Mouse (Mus musculus) hindbrain, embryonic 13.5 days (tissue): Measurements from ENCODE around the gene Wdr41. TPM values are rescaled to one million over a fixed set of nuclear protein-coding genes. Genes with fewer than 3 reads are reported as not detected.

Experiments
- ATAC-seq: fragments of 200-750 bp; cut with Nextera tagmentation; 2 replicates; pipeline ENCODE4 v1.8.0; 2017; ENCODE audit warnings: moderate TSS enrichment; ENCODE audit not compliant: low FRiP score
- H3K27ac ChIP-seq: fragments of 300-500 bp; sonication (generic); 2 replicates; pipeline ENCODE4 v1.5.1; 2015; ENCODE audit warnings: inconsistent platforms, mild to moderate bottlenecking, moderate library complexity
- H3K27me3 ChIP-seq: fragments of 300-500 bp; sonication (generic); 2 replicates; pipeline ENCODE4 v1.6.1; 2015; ENCODE audit warnings: mild to moderate bottlenecking, inconsistent platforms
- H3K36me3 ChIP-seq: fragments of 300-500 bp; sonication (generic); 2 replicates; pipeline ENCODE4 v1.6.1; 2015; ENCODE audit warnings: mild to moderate bottlenecking, inconsistent platforms
- H3K4me1 ChIP-seq: fragments of 300-500 bp; sonication (generic); replicated peaks from 2 replicates; pipeline ENCODE4 v1.6.1; 2015; ENCODE audit warnings: inconsistent platforms
- H3K4me2 ChIP-seq: fragments of 300-500 bp; sonication (generic); 2 replicates; pipeline ENCODE4 v1.6.1; 2015; ENCODE audit warnings: inconsistent platforms, mild to moderate bottlenecking, moderate library complexity
- H3K4me3 ChIP-seq: fragments of 300-500 bp; sonication (generic); 2 replicates; pipeline ENCODE4 v1.5.1; 2015; ENCODE audit warnings: mild to moderate bottlenecking, inconsistent platforms
- H3K9ac ChIP-seq: fragments of 300-500 bp; sonication (generic); 2 replicates; pipeline ENCODE4 v1.6.1; 2015; ENCODE audit warnings: mild to moderate bottlenecking, inconsistent platforms
- H3K9me3 ChIP-seq: fragments of 300-500 bp; sonication (generic); 2 replicates; pipeline ENCODE4 v1.6.1; 2016; ENCODE audit warnings: inconsistent platforms
- WGBS: fragments of 180-500 bp; shearing (Covaris S2); methylation state at CpG from one replicate; pipeline ENCODE4 v1.1.7; 2015; 5-methylcytosine and 5-hydroxymethylcytosine counted together
- polyA plus RNA-seq: library from polyadenylated mRNA; unstranded; fragments of >200 nt; fragmentation: Nextera tagmentation; extraction: Ambion mirVana; gene quantifications from 2 replicates; pipeline ENCODE4 v1.2.1, GENCODE M21; 2015

The Wdr41 gene
- polyA plus RNA-seq, 1 experiment from 2014 or later, result 23.2 TPM

DNA sequence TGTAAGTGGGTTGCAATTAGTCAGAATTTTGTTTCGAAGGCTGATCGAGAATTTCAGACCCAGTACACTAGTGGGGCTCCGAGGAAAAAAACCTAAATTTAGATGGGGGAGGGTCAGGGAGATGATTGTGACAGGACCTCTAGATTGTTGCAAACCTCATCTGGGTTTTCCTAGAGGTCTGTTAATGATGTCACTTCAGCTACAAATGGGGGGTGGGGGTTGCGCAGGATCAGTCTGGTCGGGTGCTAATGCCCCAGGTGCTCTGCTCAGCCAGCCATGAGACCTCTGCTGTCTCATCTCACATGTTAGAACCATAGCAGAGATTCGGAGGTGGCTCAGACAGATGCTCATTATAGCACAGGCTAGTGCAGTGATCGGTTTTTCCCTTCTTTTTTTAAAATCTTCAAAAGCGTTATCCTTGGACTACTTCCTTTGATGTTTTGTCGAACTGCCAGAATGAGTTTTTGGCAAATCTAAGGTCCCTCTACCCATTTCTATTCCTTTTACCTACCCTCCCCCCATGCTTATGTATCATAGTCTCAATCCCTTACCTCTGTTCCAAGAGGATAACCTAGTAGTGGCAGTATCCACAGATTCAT, 64.1 kb downstream of the Wdr41 start:
- H3K27ac ChIP-seq, result no peak overlapping the region
- 81% methylated on average over 9 of the region's 9 CpGs for WGBS
- ATAC-seq, result no peak
- H3K9me3 ChIP-seq, result no peaks in the 10 kb centered on the region
- H3K4me1 ChIP-seq, result no peaks in the 10 kb centered on the region
- H3K4me3 ChIP-seq, result no peak overlapping the region
- H3K27me3 ChIP-seq, result no peaks in the 10 kb centered on the region
- H3K36me3 ChIP-seq, result no peaks in the 10 kb centered on the region
- no peak overlapping the region for H3K9ac ChIP-seq
- no peak overlapping the region for H3K4me2 ChIP-seq

DNA sequence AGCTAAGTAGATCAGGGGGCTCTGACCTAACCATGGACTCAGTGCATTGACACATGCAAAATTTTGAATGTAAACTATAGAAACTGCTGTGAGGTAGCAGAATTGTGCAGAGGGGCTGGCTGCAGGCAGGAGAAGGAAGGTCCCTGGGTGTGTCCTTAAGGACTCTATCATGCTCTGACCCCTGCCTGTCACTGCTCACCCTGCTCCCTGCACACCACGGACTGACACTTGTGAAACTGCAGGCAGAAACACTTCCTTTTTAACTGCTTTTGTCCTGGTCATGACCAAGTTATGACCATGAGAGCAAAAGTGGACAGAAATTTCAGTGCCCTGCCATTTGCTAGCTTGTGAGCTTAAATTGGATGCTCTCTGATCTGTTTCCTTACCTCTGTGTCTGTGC, 68.0 kb downstream of the Wdr41 start:
- Histone ChIP-seq H3K9me3 (no peaks in the 10 kb centered on the region), H3K4me3 (no peak overlapping the region), H3K27ac (no peak overlapping the region), H3K9ac (no peak overlapping the region), H3K4me1 (no peaks in the 10 kb centered on the region), H3K27me3 (no peaks in the 10 kb centered on the region), H3K36me3 (no peaks in the 10 kb centered on the region), H3K4me2 (no peak overlapping the region)
- ATAC-seq, result no peak
- WGBS, result 67% methylated on average over 1 of the region's 1 CpGs

DNA sequence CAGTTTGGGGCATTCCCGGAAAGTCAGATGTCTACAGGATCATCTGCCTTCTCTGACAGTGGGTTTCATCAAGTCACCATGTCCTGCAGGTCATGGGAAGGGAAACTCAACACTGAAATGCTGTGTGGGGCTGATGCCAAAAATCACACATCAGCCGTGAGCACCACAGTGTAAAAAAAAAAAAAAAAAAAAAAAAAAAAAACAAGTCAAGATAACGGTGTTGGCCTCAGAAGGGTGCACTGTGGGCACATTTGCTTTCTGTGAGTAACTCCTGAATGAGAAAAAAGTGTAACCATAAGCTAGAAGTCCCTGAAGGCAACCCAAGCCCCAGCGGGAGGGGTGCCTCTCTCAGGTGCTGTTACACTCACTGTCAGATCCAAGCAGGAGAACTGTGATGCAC, 74.3 kb downstream of the Wdr41 start:
- Histone ChIP-seq H3K9me3 (no peaks in the 10 kb centered on the region), H3K4me3 (no peak overlapping the region), H3K9ac (no peak overlapping the region), H3K27me3 (no peaks in the 10 kb centered on the region), H3K36me3 (no peaks in the 10 kb centered on the region), H3K4me1 (no peaks in the 10 kb centered on the region), H3K27ac (no peak overlapping the region), H3K4me2 (no peak overlapping the region)
- WGBS, result 84% methylated on average over 4 of the region's 4 CpGs
- ATAC-seq, result no peak

DNA sequence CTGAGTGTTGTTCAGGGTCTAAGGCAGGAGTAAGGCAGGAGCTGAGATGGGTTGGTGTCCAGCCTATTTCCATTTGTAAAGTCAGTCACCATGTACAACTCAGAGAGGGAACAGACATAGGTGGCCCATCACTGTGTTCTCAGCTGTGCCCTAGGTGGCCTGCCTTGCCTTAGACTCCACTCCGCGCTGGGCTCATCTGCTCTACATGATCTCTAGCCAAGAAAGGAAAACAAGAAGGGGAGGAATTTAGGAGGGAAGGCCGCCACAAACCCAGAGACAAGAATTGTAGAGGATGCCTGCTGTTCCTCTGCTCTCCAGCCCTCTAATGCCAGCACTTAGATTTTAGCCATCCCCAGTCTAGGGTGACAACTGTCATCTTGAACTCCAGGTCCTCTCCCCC, 76.3 kb downstream of the Wdr41 start:
- Histone ChIP-seq H3K9ac (no peak overlapping the region), H3K27me3 (no peaks in the 10 kb centered on the region), H3K4me3 (no peak overlapping the region), H3K4me2 (no peak overlapping the region), H3K36me3 (no peaks in the 10 kb centered on the region), H3K27ac (no peak overlapping the region), H3K4me1 (no peaks in the 10 kb centered on the region), H3K9me3 (no peaks in the 10 kb centered on the region)
- 85% methylated on average over 3 of the region's 3 CpGs for WGBS
- no peak for ATAC-seq

DNA sequence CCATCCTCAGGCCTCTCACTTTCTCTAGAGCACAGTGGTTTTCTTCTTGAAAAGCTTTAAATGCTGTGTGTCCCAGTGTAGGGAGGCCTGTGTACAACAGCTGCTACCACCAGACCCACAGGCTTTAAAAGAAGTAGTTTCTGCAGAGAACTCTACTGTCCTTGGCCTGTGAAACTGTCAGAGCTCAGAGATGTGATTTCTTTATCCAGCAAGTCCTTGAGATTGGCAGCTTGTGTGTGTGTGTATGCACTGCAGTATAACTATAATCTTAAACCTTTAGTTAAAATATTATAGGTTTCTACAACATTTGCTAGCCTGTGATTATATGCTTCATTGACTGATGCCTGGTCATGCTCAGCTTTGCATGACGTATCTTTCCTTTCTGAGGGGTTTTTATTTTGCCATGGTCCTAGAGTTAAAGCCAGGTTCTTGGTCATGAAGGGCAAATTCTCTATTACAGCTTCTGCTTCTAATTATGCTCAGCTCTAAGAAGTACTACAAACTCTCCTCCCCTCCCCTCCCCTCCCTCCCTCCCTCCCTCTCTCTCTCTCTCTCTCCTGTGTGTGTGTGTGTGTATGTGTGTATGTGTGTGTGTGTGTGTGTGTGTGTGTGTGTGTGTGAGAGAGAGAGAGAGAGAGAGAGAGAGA, 79.7 kb downstream of the Wdr41 start:
- WGBS, result 69% methylated on average over 1 of the region's 1 CpGs
- Histone ChIP-seq H3K4me3 (no peak overlapping the region), H3K9ac (no peak overlapping the region), H3K9me3 (no peaks in the 10 kb centered on the region), H3K4me1 (no peaks in the 10 kb centered on the region), H3K36me3 (no peaks in the 10 kb centered on the region), H3K4me2 (no peak overlapping the region), H3K27me3 (no peaks in the 10 kb centered on the region), H3K27ac (no peak overlapping the region)
- no peak for ATAC-seq

DNA sequence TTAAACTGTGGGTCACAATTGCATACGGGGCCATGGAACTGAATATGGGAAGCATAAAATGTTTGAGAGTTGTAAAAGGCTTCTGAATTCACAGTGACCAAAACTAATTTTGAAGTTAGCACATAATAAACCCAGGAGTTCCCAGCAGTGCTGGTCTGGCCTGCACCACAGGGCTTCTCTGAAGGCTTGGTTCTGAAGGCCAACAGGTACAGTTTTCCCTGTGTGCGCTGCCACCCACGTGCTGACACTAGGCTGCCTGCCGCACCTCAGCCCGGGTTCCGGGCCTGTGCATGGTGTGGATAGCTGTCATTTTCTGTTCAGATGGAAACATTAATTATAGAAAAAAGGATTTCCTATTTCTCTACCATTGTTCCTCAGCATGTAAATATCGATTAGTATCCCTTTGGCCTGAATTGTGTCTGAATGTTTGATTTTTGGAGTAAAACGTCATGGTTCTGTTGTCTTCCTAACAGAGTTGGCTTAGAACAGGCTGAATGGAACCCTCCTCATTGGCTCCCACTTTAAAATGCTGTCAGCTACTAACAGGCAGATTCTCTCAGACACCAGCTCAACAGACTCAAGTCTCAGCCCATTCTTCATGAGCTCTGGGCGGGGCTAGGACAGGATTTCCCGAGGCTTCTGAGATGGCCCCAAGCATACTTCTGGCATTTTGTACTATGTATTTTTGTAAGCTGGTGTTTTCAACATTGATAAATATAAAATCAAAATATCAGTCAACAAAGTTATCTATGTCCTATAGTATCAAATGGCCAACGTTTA, 80.5 kb downstream of the Wdr41 start:
- Histone ChIP-seq H3K4me3 (no peak overlapping the region), H3K36me3 (no peaks in the 10 kb centered on the region), H3K9ac (no peak overlapping the region), H3K9me3 (no peaks in the 10 kb centered on the region), H3K27me3 (no peaks in the 10 kb centered on the region), H3K4me2 (no peak overlapping the region), H3K27ac (no peak overlapping the region), H3K4me1 (no peaks in the 10 kb centered on the region)
- ATAC-seq, result no peak
- WGBS, result 88% methylated on average over 11 of the region's 11 CpGs

DNA sequence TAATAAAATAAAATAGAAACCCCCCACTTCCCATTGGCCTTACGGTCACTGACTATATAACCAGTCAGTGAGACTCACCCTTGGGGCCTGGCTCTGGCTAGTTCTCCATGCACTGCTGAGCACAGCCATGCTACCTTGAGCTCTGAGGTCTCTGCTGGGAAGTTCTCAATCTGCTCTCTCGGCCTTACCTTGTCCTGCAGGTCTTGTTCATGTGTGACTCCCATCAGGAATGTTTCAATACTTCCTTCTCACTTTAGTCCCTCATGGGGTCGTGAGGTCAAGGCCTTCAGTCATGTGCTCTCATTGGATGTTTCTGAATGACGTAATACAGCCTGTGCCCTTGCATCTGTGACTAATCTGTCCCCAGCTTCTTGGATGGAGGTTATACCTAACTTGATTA, 82.7 kb downstream of the Wdr41 start:
- 84% methylated on average over 4 of the region's 4 CpGs for WGBS
- ATAC-seq, result no peak
- no peaks in the 10 kb centered on the region for H3K4me1 ChIP-seq

DNA sequence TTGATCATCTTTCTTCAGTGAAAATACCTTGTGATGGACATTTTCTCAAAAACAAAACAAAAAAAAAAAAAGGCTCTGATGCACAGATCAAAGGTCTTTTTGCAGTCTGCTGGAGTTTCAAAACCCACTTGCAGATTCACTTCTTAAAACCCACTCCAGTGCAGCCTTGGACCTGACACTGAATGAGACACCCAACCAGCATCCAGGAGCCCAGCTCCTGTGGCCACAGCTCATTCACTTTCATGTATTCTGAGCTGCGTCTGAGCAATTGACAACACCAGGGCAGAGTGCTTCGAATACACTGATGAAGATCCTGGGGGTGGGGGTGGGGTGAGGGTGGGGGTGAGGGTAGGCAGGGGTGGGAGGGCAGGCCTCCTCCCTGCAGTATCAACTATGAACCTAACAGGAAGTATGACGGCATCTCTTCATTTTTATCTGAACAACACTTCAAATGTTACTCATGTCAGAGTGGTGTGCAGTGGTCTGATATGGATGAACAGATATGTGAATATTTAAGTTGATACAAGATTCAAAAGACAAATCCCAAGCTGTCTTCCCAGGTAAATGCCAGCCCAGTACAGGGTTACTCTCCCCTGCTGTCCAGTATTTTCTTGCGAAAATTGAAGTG, 87.4 kb downstream of the Wdr41 start:
- no peaks in the 10 kb centered on the region for H3K4me1 ChIP-seq
- H3K9ac ChIP-seq, result no peak overlapping the region
- no peaks in the 10 kb centered on the region for H3K9me3 ChIP-seq
- no peak overlapping the region for H3K27ac ChIP-seq
- H3K4me3 ChIP-seq, result no peak overlapping the region
- WGBS, result 64% methylated on average over 4 of the region's 4 CpGs
- H3K36me3 ChIP-seq, result no peaks in the 10 kb centered on the region
- H3K4me2 ChIP-seq, result no peak overlapping the region
- H3K27me3 ChIP-seq, result no peaks in the 10 kb centered on the region
- ATAC-seq, result no peak

More for the DNA sequence above, 82.7 kb downstream of the Wdr41 start:
- H3K4me3 ChIP-seq, result no peak overlapping the region
- no peaks in the 10 kb centered on the region for H3K27me3 ChIP-seq
- H3K36me3 ChIP-seq, result no peaks in the 10 kb centered on the region
- no peak overlapping the region for H3K4me2 ChIP-seq
- H3K9me3 ChIP-seq, result no peaks in the 10 kb centered on the region
- no peak overlapping the region for H3K27ac ChIP-seq
- H3K9ac ChIP-seq, result no peak overlapping the region

DNA sequence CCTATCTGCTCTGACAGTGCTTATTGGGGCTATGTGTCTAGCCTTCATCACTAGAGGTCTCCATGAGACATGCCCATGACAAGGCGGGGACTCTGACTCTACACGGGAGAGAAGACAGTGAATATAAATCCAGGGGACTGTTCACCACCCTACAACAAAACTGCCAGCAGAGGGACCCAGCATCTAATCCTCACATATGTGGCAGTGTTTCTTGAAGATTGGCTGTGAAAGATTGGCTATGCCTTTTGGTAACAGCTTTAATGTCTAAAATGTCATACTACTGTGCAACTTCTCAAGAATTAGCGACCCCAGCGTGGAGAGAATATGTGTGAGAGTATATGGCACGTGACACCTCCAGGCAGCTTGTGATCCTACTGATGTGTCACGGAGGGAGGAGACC, 91.7 kb downstream of the Wdr41 start:
- Histone ChIP-seq H3K27ac (no peak overlapping the region), H3K27me3 (no peaks in the 10 kb centered on the region), H3K36me3 (no peaks in the 10 kb centered on the region), H3K4me1 (peaks cover under 1% of the 10 kb centered on the region; the same call in 1 of the 2 replicates), H3K4me2 (no peak overlapping the region), H3K9ac (no peak overlapping the region), H3K9me3 (no peaks in the 10 kb centered on the region), H3K4me3 (no peak overlapping the region)
- no peak for ATAC-seq
- 71% methylated on average over 6 of the region's 6 CpGs for WGBS

DNA sequence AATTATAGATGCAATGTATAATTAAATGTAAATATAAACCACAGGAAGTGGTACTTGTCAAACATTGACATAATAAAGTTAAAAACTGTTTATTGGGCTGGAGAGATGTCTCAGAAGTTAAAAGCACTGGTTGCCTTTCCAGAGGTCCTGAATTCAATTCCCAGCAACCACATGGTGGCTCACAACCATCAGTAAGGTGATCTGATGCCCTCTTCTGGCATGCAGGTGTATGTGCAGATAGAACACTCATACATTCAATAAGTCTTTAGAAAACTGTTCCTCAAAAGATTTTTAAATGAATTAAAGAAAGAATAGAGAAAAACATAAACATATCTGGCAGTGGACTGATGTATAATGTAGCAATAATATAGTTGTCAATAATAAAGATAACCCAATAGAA, 94.1 kb downstream of the Wdr41 start:
- Histone ChIP-seq H3K9ac (no peak overlapping the region), H3K27me3 (no peaks in the 10 kb centered on the region), H3K4me1 (peaks cover 20% of the 10 kb centered on the region), H3K36me3 (no peaks in the 10 kb centered on the region), H3K4me2 (no peak overlapping the region), H3K4me3 (no peak overlapping the region), H3K9me3 (no peaks in the 10 kb centered on the region), H3K27ac (no peak overlapping the region)
- ATAC-seq, result no peak
